Mouse (Mus musculus): ENCODE measurements around the gene Npas3. TPM values are rescaled to one million over a fixed set of nuclear protein-coding genes. Genes with fewer than 3 reads are reported as not detected.
"Not testable (repeated sequence)": the region's sequence is repeated elsewhere in the genome, so short reads cannot be mapped to it uniquely, and the experiment has no call there.

The Npas3 gene
- polyA plus RNA-seq, 1 experiment = 0.01 TPM

- no peaks in the 10 kb centered on the region for H3K79me3 ChIP-seq (ENCODE audit: low read depth)
- H3K4me3 ChIP-seq (ENCODE audit: insufficient read depth, poor library complexity, severe bottlenecking) = peak overlapping the region; percentile 36
- no peaks in the 10 kb centered on the region for H3K79me2 ChIP-seq (ENCODE audit: control insufficient read depth, insufficient read depth)
- TF ChIP-seq FOSL1 (IDR thresholded peaks at IDR 0.05; ENCODE audit: insufficient read depth, low read length, poor library complexity, severe bottlenecking) (no peak), MAX (IDR thresholded peaks at IDR 0.05) (no peak), MYOD1 (IDR thresholded peaks at IDR 0.05; ENCODE audit: control insufficient read depth, insufficient read length, low read depth) (no peak), CEBPB (IDR thresholded peaks at IDR 0.05; ENCODE audit: low read depth) (no peak), MYOG (IDR thresholded peaks at IDR 0.05; ENCODE audit: control insufficient read depth, extremely low read depth, insufficient read length) (no peak), USF1 (IDR thresholded peaks at IDR 0.05; ENCODE audit: low read depth) (no peak), CTCF (IDR thresholded peaks at IDR 0.05; ENCODE audit: control insufficient read depth, insufficient read depth, insufficient read length) (no peak)
- H3K27me3 ChIP-seq (ENCODE audit: control insufficient read depth, insufficient read depth, insufficient read length) = peaks cover 13% of the 10 kb centered on the region
- H3ac ChIP-seq (ENCODE audit: control insufficient read depth, insufficient read length, low read depth) = peak overlapping the region; percentile 74
- no peaks in the 10 kb centered on the region for H3K36me3 ChIP-seq (ENCODE audit: control insufficient read depth, insufficient read depth)
Observed at GRCm38 (mm10) chr12:53252572-53253422, 4.3 kb downstream of the Npas3 start.

GRCm38 (mm10) chr12:53253461-53254159 is 5.1 kb downstream of the Npas3 start:
- Histone ChIP-seq H3K27me3 (ENCODE audit: control insufficient read depth, insufficient read depth, insufficient read length) (peaks cover 5% of the 10 kb centered on the region), H3K36me3 (ENCODE audit: control insufficient read depth, insufficient read depth) (no peaks in the 10 kb centered on the region), H3ac (ENCODE audit: control insufficient read depth, insufficient read length, low read depth) (no peak overlapping the region), H3K79me3 (ENCODE audit: low read depth) (no peaks in the 10 kb centered on the region), H3K4me3 (ENCODE audit: insufficient read depth, poor library complexity, severe bottlenecking) (no peak overlapping the region), H3K79me2 (ENCODE audit: control insufficient read depth, insufficient read depth) (no peaks in the 10 kb centered on the region)
- TF ChIP-seq USF1 (IDR thresholded peaks at IDR 0.05; ENCODE audit: low read depth) = no peak

GRCm38 (mm10) chr12:53254160-53254480 is 5.6 kb downstream of the Npas3 start:
- TF ChIP-seq FOSL1 (IDR thresholded peaks at IDR 0.05; ENCODE audit: insufficient read depth, low read length, poor library complexity, severe bottlenecking) (no peak), CTCF (IDR thresholded peaks at IDR 0.05; ENCODE audit: control insufficient read depth, insufficient read depth, insufficient read length) (no peak), MYOG (IDR thresholded peaks at IDR 0.05; ENCODE audit: control insufficient read depth, extremely low read depth, insufficient read length) (no peak), USF1 (IDR thresholded peaks at IDR 0.05; ENCODE audit: low read depth) (no peak), CEBPB (IDR thresholded peaks at IDR 0.05; ENCODE audit: low read depth) (no peak), MYOD1 (IDR thresholded peaks at IDR 0.05; ENCODE audit: control insufficient read depth, insufficient read length, low read depth) (no peak)
- H3K27me3 ChIP-seq (ENCODE audit: control insufficient read depth, insufficient read depth, insufficient read length) = peaks cover under 1% of the 10 kb centered on the region
- H3K4me3 ChIP-seq (ENCODE audit: insufficient read depth, poor library complexity, severe bottlenecking) = no peak overlapping the region
- H3K79me2 ChIP-seq (ENCODE audit: control insufficient read depth, insufficient read depth) = no peaks in the 10 kb centered on the region
- H3K36me3 ChIP-seq (ENCODE audit: control insufficient read depth, insufficient read depth) = no peaks in the 10 kb centered on the region
- H3ac ChIP-seq (ENCODE audit: control insufficient read depth, insufficient read length, low read depth) = no peak overlapping the region
- H3K79me3 ChIP-seq (ENCODE audit: low read depth) = no peaks in the 10 kb centered on the region

- H3ac ChIP-seq (ENCODE audit: control insufficient read depth, insufficient read length, low read depth); H3K4me3 ChIP-seq (ENCODE audit: insufficient read depth, poor library complexity, severe bottlenecking); H3K79me3 ChIP-seq (ENCODE audit: low read depth); H3K79me2 ChIP-seq (ENCODE audit: control insufficient read depth, insufficient read depth); H3K36me3 ChIP-seq (ENCODE audit: control insufficient read depth, insufficient read depth); H3K27me3 ChIP-seq (ENCODE audit: control insufficient read depth, insufficient read depth, insufficient read length): not testable (repeated sequence)
Observed at GRCm38 (mm10) chr12:53274502-53274901, 26.0 kb downstream of the Npas3 start.

- no peaks in the 10 kb centered on the region for H3K36me3 ChIP-seq (ENCODE audit: control insufficient read depth, insufficient read depth)
- H3K79me3 ChIP-seq (ENCODE audit: low read depth) = no peaks in the 10 kb centered on the region
- no peak for TF ChIP-seq CEBPB (IDR thresholded peaks at IDR 0.05; ENCODE audit: low read depth)
- H3ac ChIP-seq (ENCODE audit: control insufficient read depth, insufficient read length, low read depth) = no peak overlapping the region
- no peak overlapping the region for H3K4me3 ChIP-seq (ENCODE audit: insufficient read depth, poor library complexity, severe bottlenecking)
- no peaks in the 10 kb centered on the region for H3K79me2 ChIP-seq (ENCODE audit: control insufficient read depth, insufficient read depth)
- no peaks in the 10 kb centered on the region for H3K27me3 ChIP-seq (ENCODE audit: control insufficient read depth, insufficient read depth, insufficient read length)
Observed at GRCm38 (mm10) chr12:53277393-53277792, 28.9 kb downstream of the Npas3 start.

- H3K27me3 ChIP-seq (ENCODE audit: control insufficient read depth, insufficient read depth, insufficient read length) = no peaks in the 10 kb centered on the region
- H3K4me3 ChIP-seq (ENCODE audit: insufficient read depth, poor library complexity, severe bottlenecking) = no peak overlapping the region
- TF ChIP-seq CEBPB (IDR thresholded peaks at IDR 0.05; ENCODE audit: low read depth) (no peak), CTCF (IDR thresholded peaks at IDR 0.05; ENCODE audit: control insufficient read depth, insufficient read depth, insufficient read length) (no peak), MYOD1 (IDR thresholded peaks at IDR 0.05; ENCODE audit: control insufficient read depth, insufficient read length, low read depth) (no peak), MYOG (IDR thresholded peaks at IDR 0.05; ENCODE audit: control insufficient read depth, extremely low read depth, insufficient read length) (no peak), MAX (IDR thresholded peaks at IDR 0.05) (no peak), USF1 (IDR thresholded peaks at IDR 0.05; ENCODE audit: low read depth) (no peak), FOSL1 (IDR thresholded peaks at IDR 0.05; ENCODE audit: insufficient read depth, low read length, poor library complexity, severe bottlenecking) (no peak)
- no peaks in the 10 kb centered on the region for H3K79me3 ChIP-seq (ENCODE audit: low read depth)
- no peak overlapping the region for H3ac ChIP-seq (ENCODE audit: control insufficient read depth, insufficient read length, low read depth)
- H3K36me3 ChIP-seq (ENCODE audit: control insufficient read depth, insufficient read depth) = no peaks in the 10 kb centered on the region
- H3K79me2 ChIP-seq (ENCODE audit: control insufficient read depth, insufficient read depth) = no peaks in the 10 kb centered on the region
Observed at GRCm38 (mm10) chr12:53290341-53290740, 41.9 kb downstream of the Npas3 start.

All from C2C12 (cell line).